Mouse (Mus musculus) E14TG2a.4 (cell line): ENCODE measurements at regions not wholly inside any gene's neighbourhood (a gene's known extent, or its start where the extent isn't known, plus 50 kb on each side); places are given as distances from the start of the nearest gene placed in this dataset.

ENCODE experiments used
- CTCF ChIP-seq: conservative IDR thresholded peaks from 2 replicates; pipeline ENCODE4 v1.5.1; 2014; ENCODE audit warnings: low read length
- NANOG ChIP-seq: IDR thresholded peaks from 2 replicates; pipeline ENCODE4 v1.6.1; 2014; ENCODE audit warnings: borderline replicate concordance, low read length, mixed read lengths
- POU5F1 ChIP-seq: IDR thresholded peaks from 2 replicates; pipeline ENCODE4 v1.6.1; 2014; ENCODE audit warnings: low read length, borderline replicate concordance

GRCm38 (mm10) chr1:92332248-92332584 is 136.7 kb upstream of the Hdac4 start:
- TF ChIP-seq CTCF = no peak
- no peak for TF ChIP-seq NANOG
- TF ChIP-seq POU5F1 = no peak
